Mouse (Mus musculus): ENCODE results near the gene Gpr183.

The Gpr183 gene

DNA sequence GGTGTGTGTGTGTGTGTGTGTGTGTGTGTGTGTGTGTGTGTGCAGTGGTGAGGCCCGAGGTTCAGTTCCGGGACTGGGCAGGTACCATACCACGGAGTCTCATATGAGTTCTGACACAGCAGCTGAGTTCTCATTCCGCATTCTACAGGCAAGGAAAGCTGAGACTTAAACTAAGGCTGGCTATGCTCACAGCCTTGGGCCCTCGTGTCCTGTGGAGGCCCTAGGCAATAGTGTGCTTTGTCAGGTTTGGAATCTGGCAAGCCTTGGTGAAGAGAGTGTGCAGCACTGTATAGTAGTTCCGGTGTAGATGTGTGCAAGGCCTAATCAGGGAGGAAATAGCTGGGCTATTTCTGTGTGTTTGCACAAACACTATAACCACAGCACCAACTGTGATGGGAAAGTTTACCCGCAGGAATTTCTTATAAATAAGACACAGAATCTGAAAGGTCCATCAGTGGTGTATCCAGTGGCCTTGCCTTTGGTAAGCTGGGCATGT is 61.6 kb downstream of the Gpr183 start:
- no peak for ATAC-seq (ENCODE audit: low TSS enrichment)

All from frontal cortex, adult (tissue).